Mouse (Mus musculus): Measurements from ENCODE around the gene Exoc3l4. TPM values are rescaled to one million over a fixed set of nuclear protein-coding genes. Genes with fewer than 3 reads are reported as not detected.

Exoc3l4 gene
- polyA plus RNA-seq, 1 experiment from 2014 or later: 8.0 TPM

- ATAC-seq (replicated peaks; ENCODE audit: insufficient number of reproducible peaks, insufficient read depth, low FRiP score, low read depth): no peak
Measured at GRCm38 (mm10) chr12:111436640-111437039, 19.8 kb downstream of the Exoc3l4 start.

DNA sequence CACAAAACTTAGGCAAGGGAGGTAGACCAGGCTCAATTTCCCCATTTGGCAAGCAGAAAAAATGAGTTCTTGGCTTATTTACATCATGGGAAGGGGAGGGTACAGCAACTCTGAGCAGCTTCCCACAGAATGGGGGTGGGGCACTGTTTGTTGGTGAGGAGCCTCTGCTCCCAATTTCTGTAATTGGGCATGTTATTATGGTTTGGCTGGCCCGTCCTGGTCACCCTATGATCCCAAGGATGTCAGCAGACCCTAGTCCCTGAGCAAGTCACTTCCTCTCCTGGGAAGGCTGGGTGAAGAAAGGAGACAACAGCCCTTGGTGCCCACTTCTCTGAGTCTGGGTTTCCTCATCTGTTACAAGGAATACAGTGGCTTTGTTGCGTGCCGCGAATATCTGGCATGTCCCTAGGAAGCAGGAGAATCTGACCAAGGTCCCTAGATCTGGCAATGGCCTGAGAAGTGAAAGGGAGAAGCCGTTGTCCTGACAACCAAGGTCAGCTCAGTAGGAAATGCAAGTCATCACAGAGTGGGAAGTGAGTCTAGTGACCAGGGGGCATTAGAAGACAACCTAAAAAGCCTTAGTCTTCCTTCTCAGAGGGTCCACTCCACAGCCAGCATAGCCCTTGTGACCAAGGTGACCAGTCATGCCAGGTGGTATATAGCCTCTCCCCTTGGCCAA is 20.5 kb downstream of the Exoc3l4 start:
- Histone ChIP-seq H3K36me3 (no peaks in the 10 kb centered on the region), H3K27ac (no peak overlapping the region), H3K4me1 (replicated peaks) (peaks cover 30% of the 10 kb centered on the region), H3K4me3 (no peak overlapping the region), H3K9me3 (replicated peaks) (no peaks in the 10 kb centered on the region), H3K4me2 (no peak overlapping the region), H3K9ac (no peak overlapping the region), H3K27me3 (peaks cover 51% of the 10 kb centered on the region)
- ATAC-seq (replicated peaks; ENCODE audit: insufficient number of reproducible peaks, insufficient read depth, low FRiP score, low read depth): no peak
- WGBS: 54% methylated on average over 5 of the region's 5 CpGs

More at GRCm38 (mm10) chr12:111436640-111437039, 19.8 kb downstream of the Exoc3l4 start:
- no peaks in the 10 kb centered on the region for H3K36me3 ChIP-seq
- no peaks in the 10 kb centered on the region for H3K9me3 ChIP-seq (replicated peaks)
- no peak overlapping the region for H3K27ac ChIP-seq
- no peak overlapping the region for H3K9ac ChIP-seq
- H3K27me3 ChIP-seq: peaks cover 45% of the 10 kb centered on the region
- peaks cover 29% of the 10 kb centered on the region for H3K4me1 ChIP-seq (replicated peaks)
- H3K4me2 ChIP-seq: no peak overlapping the region
- 55% methylated on average over 8 of the region's 8 CpGs for WGBS
- H3K4me3 ChIP-seq: no peak overlapping the region

- H3K27me3 ChIP-seq: peaks cover 60% of the 10 kb centered on the region
- no peak overlapping the region for H3K4me3 ChIP-seq
- no peak overlapping the region for H3K27ac ChIP-seq
- no peaks in the 10 kb centered on the region for H3K9me3 ChIP-seq (replicated peaks)
- 80% methylated on average over 6 of the region's 6 CpGs for WGBS
- ATAC-seq (replicated peaks; ENCODE audit: insufficient number of reproducible peaks, insufficient read depth, low FRiP score, low read depth): no peak
- no peak overlapping the region for H3K4me2 ChIP-seq
- H3K9ac ChIP-seq: no peak overlapping the region
- peaks cover 33% of the 10 kb centered on the region for H3K4me1 ChIP-seq (replicated peaks)
- no peaks in the 10 kb centered on the region for H3K36me3 ChIP-seq
Measured at GRCm38 (mm10) chr12:111438850-111439249, 22.0 kb downstream of the Exoc3l4 start.

- peaks cover 75% of the 10 kb centered on the region for H3K27me3 ChIP-seq
Measured at GRCm38 (mm10) chr12:111440701-111441373, 24.0 kb downstream of the Exoc3l4 start.

DNA sequence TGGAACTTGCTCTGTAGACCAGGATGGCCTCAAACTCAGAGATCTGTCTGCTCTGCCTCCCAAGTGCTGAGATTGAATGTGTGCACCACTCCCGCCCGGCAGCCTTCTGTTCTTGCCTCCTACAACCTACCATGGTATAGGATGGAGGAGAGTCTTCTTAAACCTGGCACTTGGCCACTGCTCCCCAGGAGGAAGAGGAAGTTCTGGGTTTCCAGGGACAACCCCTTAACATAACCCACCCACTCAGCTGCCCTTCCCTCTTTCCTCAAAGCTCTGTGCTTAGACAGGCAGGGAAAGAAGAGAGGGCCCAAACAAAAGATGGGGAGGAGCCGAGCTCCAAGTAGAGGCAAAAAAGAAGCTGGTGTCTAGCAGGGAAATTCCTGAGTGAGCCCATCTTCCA is 24.7 kb downstream of the Exoc3l4 start:
- ATAC-seq (replicated peaks; ENCODE audit: insufficient number of reproducible peaks, insufficient read depth, low FRiP score, low read depth): no peak
- 65% methylated on average over 3 of the region's 3 CpGs for WGBS
- Histone ChIP-seq H3K9me3 (replicated peaks) (no peaks in the 10 kb centered on the region), H3K27ac (no peak overlapping the region), H3K4me3 (no peak overlapping the region), H3K27me3 (peaks cover 79% of the 10 kb centered on the region), H3K36me3 (no peaks in the 10 kb centered on the region), H3K4me2 (peak overlapping the region; percentile 72; the same call in 1 of the 2 replicates), H3K4me1 (replicated peaks) (peaks cover 30% of the 10 kb centered on the region), H3K9ac (no peak overlapping the region)

More at GRCm38 (mm10) chr12:111440701-111441373, 24.0 kb downstream of the Exoc3l4 start:
- ATAC-seq (replicated peaks; ENCODE audit: insufficient number of reproducible peaks, insufficient read depth, low FRiP score, low read depth): no peak
- Histone ChIP-seq H3K4me2 (no peak overlapping the region), H3K36me3 (no peaks in the 10 kb centered on the region), H3K9me3 (replicated peaks) (no peaks in the 10 kb centered on the region), H3K4me1 (replicated peaks) (peaks cover 29% of the 10 kb centered on the region), H3K4me3 (no peak overlapping the region), H3K27ac (no peak overlapping the region), H3K9ac (no peak overlapping the region)
- 87% methylated on average over 9 of the region's 9 CpGs for WGBS

- Histone ChIP-seq H3K36me3 (no peaks in the 10 kb centered on the region), H3K9me3 (replicated peaks) (no peaks in the 10 kb centered on the region), H3K4me2 (peak within 1 kb of the TSS; percentile 72), H3K9ac (peak within 1 kb of the TSS; percentile 56), H3K4me3 (peak within 1 kb of the TSS; percentile 49), H3K4me1 (replicated peaks) (peaks cover 35% of the 10 kb centered on the region), H3K27ac (peak within 1 kb of the TSS; percentile 24; the same call in 1 of the 2 replicates), H3K27me3 (peaks cover 85% of the 10 kb centered on the region)
- ATAC-seq (replicated peaks; ENCODE audit: insufficient number of reproducible peaks, insufficient read depth, low FRiP score, low read depth): peak; percentile 81
- WGBS: 1% methylated on average over 48 of the region's 48 CpGs
Measured at GRCm38 (mm10) chr12:111442309-111443010, 25.6 kb downstream of the Exoc3l4 start, which contains the start of gene Tnfaip2. Gene Tnfaip2, plus strand, starts transcription at chr12:111442469.

DNA sequence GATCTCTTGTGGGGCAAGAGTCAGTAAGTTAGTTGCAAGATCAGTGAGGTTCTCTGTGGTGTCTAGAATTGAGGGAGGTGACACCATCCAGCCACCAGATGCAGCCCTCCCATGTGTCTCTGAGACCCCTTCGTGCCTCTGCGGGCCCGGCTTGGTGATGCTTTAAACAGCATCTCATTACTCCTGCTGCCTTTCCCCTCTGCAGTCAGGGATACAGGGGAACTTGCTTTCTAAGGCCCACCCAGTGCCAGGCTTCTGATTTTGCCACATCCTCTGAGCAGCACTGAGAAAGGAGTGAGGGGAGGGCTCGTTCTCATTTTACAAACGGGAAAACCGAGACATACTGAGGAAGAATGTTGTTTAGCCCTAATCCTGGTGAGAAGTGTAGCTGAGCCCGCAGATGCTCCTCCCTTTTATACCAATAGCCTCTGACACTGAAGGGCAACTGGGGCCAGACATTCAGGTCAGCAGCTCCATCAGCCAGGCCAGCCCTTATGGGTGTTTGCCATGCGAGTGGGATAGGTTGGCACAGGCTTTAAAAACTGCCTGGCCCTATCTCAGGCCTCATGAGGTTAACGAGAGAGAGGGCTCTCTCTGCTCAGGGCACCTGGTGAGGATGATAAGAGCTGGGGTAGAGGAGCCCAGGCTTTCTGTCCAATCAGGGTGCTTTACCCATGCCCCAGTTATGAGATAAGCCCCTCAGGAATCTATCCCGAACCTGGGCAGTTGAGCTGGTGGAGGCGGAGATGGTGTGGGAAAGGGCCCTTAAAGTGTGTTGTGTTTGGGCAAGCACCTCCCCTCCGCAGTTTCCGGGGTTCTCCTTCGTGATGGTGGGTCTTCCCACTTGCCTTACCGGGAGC is 26.4 kb downstream of the Exoc3l4 start:
- Histone ChIP-seq H3K9me3 (replicated peaks) (no peaks in the 10 kb centered on the region), H3K36me3 (no peaks in the 10 kb centered on the region), H3K4me2 (peak overlapping the region; percentile 72), H3K27ac (no peak overlapping the region), H3K4me3 (peak overlapping the region; percentile 49), H3K9ac (peak overlapping the region; percentile 56; the same call in 1 of the 2 replicates), H3K27me3 (peaks cover 87% of the 10 kb centered on the region), H3K4me1 (replicated peaks) (peaks cover 42% of the 10 kb centered on the region)
- WGBS: 30% methylated on average over 15 of the region's 15 CpGs
- ATAC-seq (replicated peaks; ENCODE audit: insufficient number of reproducible peaks, insufficient read depth, low FRiP score, low read depth): no peak

DNA sequence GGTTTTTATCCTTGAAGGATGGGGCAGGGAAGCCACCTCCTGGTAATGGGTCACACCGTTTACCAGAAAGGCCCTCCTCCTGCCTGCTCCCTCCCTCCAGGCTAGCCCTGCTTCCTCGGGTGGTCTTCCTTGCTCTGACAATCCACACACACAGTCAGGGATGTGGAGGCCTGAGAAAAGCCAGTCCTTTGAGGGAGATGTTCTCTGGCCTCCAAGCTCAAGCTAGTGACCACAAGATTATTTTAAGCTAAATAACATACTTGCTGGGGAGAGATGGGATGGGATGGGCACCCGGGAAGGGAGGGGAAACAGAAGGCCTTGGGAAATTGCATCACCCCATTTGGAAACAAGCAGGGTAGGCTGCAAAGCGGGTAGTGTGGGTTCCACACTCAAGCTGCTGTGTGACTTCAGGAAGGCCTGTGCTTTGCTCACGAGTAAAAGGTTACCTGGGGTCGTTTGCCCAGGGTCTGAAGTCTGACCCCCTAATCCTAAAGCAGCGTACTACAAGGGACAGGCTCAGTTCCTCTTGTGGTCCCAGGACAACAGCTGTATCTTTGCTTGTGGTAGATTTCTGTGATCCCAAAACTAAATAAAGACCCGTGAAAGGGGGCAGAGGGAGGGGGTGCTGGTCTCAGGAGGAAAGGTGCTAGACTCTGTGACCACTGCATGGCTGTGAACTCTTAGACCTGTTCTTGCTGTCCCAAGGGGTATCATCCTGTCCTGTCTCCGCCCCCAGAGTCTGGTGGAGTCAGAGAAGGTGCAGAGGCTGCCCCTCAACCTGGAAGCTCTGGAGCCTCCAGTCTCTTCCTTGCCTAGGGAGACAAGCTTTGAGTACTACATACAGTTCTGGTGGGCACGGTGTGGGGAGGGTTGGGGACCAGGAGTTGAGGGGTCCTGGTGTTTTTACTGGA is 27.4 kb downstream of the Exoc3l4 start:
- Histone ChIP-seq H3K27me3 (peaks cover 89% of the 10 kb centered on the region), H3K9ac (no peak overlapping the region), H3K9me3 (replicated peaks) (no peaks in the 10 kb centered on the region), H3K36me3 (no peaks in the 10 kb centered on the region), H3K27ac (no peak overlapping the region), H3K4me2 (no peak overlapping the region), H3K4me1 (replicated peaks) (peaks cover 52% of the 10 kb centered on the region), H3K4me3 (peak overlapping the region; percentile 4; the same call in 1 of the 2 replicates)
- WGBS: 50% methylated on average over 10 of the region's 10 CpGs
- no peak for ATAC-seq (replicated peaks; ENCODE audit: insufficient number of reproducible peaks, insufficient read depth, low FRiP score, low read depth)

DNA sequence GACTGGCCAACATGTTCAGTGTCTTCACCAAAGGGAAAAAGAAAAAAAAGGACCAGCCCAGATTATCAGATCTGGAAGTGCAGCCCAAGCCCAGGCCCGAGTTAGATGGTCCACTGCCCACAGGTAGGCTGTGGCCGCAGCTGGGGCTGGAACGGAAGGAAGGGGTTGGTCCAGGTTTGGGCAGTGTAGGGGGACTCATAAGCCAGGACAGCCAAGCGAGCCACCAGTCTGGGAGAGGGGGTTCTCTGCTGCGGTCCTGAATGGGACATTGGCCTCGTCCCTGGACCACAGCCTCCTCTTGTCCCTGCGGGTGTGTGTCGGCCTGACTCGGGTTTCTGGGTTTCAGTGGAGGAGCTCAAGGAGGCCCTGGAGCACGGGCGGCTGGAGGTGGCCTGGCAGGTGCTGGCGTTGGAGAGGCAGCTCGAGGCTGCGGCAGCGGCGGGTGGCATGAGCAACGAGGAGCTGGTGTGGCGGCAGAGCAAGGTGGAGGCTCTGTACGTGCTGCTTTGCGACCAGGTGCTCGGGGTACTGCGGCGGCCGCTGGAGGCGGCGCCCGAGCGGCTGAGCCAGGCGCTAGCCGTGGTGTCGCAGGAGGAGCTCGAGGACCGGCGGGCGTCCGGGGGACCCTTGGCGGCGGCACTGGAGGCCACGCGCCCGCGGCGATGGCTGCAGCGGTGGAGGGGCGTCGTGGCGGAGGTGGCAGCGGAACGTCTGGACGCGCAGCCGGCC is 28.5 kb downstream of the Exoc3l4 start:
- H3K4me1 ChIP-seq (replicated peaks): peaks cover 63% of the 10 kb centered on the region
- H3K27ac ChIP-seq: no peak overlapping the region
- H3K4me2 ChIP-seq: peak overlapping the region; percentile 56
- WGBS: 11% methylated on average over 52 of the region's 52 CpGs
- peaks cover 97% of the 10 kb centered on the region for H3K27me3 ChIP-seq
- ATAC-seq (replicated peaks; ENCODE audit: insufficient number of reproducible peaks, insufficient read depth, low FRiP score, low read depth): no peak
- 0 out of 2 replicates have a peak overlapping the region, but pooled peaks have one; percentile 15 for H3K9ac ChIP-seq
- H3K4me3 ChIP-seq: peak overlapping the region; percentile 35
- no peaks in the 10 kb centered on the region for H3K36me3 ChIP-seq
- H3K9me3 ChIP-seq (replicated peaks): no peaks in the 10 kb centered on the region
